Mouse (Mus musculus): ENCODE results near the gene Oit1. TPM values are rescaled to one million over a fixed set of nuclear protein-coding genes. Genes with fewer than 3 reads are reported as not detected.

The Oit1 gene
- total and polyA plus RNA-seq, 2 experiments from 2014 or later: not detected

DNA sequence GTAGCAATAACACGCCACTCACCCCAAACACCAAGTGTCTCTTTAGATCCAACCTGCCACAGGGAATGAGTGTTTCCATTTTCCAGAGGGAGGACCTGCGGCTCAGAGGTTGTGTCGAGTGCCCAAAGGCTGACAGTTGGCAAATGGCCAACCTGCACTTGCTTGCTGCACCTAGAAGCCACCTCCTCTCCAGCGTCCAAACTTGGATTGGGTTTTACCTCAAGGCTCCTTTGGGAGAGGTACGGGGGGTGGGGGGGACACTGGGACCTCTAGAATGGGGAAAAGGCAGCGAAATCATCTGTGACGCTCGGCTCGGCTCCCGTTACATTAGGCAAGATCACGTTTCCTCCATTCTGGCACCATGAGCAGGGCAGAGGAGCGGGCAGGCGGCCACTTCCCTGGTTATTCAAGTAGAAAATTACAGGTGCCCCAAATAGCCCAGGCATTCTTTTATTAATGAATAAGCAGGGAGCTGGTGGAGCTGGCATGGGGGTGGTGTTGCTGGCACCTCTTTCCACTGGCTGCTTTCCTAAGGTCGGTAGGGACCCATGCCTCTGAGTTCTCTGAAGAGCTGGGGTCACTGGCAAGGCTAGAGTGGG lies 47.1 kb downstream of the Oit1 start:
- H3K27ac ChIP-seq (ENCODE audit: low read depth, low read length): no peak overlapping the region
- H3K4me3 ChIP-seq (ENCODE audit: low read depth, low read length): no peak overlapping the region
- no peak for DNase-seq (ENCODE audit: low spot score)
- H3K9ac ChIP-seq (replicated peaks; ENCODE audit: low read length, poor library complexity, severe bottlenecking): no peak overlapping the region
- H3K36me3 ChIP-seq (ENCODE audit: insufficient read depth, low read length): no peaks in the 10 kb centered on the region
- TF ChIP-seq CTCF (IDR thresholded peaks at IDR 0.05): no peak
- H3K4me1 ChIP-seq (ENCODE audit: insufficient read depth, low read length): peaks cover 8% of the 10 kb centered on the region; the same call in 1 of the 2 replicates
- no peaks in the 10 kb centered on the region for H3K27me3 ChIP-seq (ENCODE audit: insufficient read depth, low read length)
- no peak for ATAC-seq (ENCODE audit: low FRiP score)
- no peak overlapping the region for H3K4me2 ChIP-seq (ENCODE audit: low read depth, low read length, poor library complexity, severe bottlenecking)
- WGBS: 81% methylated on average over 14 of the region's 14 CpGs
- H3K9me3 ChIP-seq (ENCODE audit: low read length): no peaks in the 10 kb centered on the region

DNA sequence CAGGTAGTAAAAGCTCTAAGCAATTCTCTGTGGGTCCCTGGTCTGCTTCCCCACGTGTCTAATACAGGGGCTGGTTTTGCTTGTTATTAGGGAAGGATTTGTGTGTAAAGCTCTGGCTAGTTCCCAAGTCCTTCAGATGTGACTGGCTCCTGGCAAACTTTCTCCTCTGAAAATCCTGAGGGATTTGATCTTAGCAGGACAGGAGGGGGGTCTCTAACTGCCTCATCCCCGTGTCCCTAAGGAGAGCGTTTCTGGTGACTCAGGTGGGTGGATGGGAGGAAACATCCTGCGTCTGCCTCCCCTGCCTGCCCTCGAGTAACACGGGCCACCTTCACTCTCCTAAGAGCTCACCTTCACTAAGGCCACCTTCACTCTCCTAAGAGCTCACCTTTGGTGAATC lies 48.2 kb downstream of the Oit1 start:
- no peak for TF ChIP-seq CTCF (IDR thresholded peaks at IDR 0.05)
- no peak overlapping the region for H3K4me3 ChIP-seq (ENCODE audit: low read depth, low read length)

DNA sequence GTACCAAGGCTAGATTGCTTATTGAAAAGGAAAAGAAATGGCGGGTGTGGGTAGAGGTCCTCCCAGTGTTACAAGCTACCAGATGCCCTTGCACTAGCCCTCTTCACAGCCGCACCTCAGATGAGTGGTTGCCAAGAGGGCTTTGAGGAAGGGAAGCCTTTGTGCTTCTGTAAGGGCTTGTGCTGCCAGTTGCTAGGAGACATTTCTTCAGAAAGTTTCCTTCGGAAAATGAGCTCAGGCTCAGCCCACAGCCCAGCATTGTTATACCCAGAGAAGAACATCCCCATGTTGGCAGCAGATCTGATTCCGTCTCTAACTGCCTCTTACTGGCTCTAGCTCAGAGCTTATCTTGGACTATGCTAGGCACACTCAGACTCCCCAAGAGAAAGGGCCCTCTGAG lies 49.0 kb downstream of the Oit1 start:
- no peaks in the 10 kb centered on the region for H3K36me3 ChIP-seq (ENCODE audit: insufficient read depth, low read length)

More for the DNA sequence above, 48.2 kb downstream of the Oit1 start:
- H3K4me1 ChIP-seq (ENCODE audit: insufficient read depth, low read length): peaks cover 8% of the 10 kb centered on the region; the same call in 1 of the 2 replicates
- no peaks in the 10 kb centered on the region for H3K27me3 ChIP-seq (ENCODE audit: insufficient read depth, low read length)
- no peak overlapping the region for H3K4me2 ChIP-seq (ENCODE audit: low read depth, low read length, poor library complexity, severe bottlenecking)
- H3K9me3 ChIP-seq (ENCODE audit: low read length): no peaks in the 10 kb centered on the region
- no peak overlapping the region for H3K9ac ChIP-seq (replicated peaks; ENCODE audit: low read length, poor library complexity, severe bottlenecking)
- ATAC-seq (ENCODE audit: low FRiP score) (no peak), DNase-seq (ENCODE audit: low spot score) (no peak)
- H3K27ac ChIP-seq (ENCODE audit: low read depth, low read length): no peak overlapping the region
- 47% methylated on average over 6 of the region's 6 CpGs for WGBS
- no peaks in the 10 kb centered on the region for H3K36me3 ChIP-seq (ENCODE audit: insufficient read depth, low read length)

DNA sequence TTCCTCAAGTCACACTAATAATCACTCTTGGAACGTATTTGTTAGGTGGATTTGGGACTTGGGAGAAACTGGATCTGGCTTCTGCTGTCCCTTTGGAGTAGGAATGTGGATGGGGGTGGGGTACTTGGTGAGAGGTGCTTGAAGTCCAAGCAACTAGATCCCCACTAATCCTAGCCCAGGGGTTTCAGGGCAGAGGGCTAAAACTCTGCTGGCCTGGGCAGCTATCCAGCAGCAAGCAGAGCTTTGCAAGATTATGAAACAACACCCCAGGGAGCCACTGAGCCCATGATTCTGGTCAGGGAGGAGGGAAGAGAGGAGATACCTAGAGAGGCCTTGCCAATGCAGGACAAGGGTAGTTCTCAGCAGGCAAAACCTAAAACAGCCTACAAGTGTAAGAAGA lies 51.2 kb downstream of the Oit1 start:
- no peaks in the 10 kb centered on the region for H3K27me3 ChIP-seq (ENCODE audit: insufficient read depth, low read length)
- DNase-seq (ENCODE audit: low spot score) (no peak), ATAC-seq (ENCODE audit: low FRiP score) (no peak)
- WGBS: 50% methylated on average over 1 of the region's 1 CpGs
- peaks cover 8% of the 10 kb centered on the region; the same call in 1 of the 2 replicates for H3K4me1 ChIP-seq (ENCODE audit: insufficient read depth, low read length)
- H3K4me3 ChIP-seq (ENCODE audit: low read depth, low read length): no peak overlapping the region
- TF ChIP-seq CTCF (IDR thresholded peaks at IDR 0.05): no peak
- H3K36me3 ChIP-seq (ENCODE audit: insufficient read depth, low read length): no peaks in the 10 kb centered on the region
- H3K9ac ChIP-seq (replicated peaks; ENCODE audit: low read length, poor library complexity, severe bottlenecking): no peak overlapping the region
- no peak overlapping the region for H3K27ac ChIP-seq (ENCODE audit: low read depth, low read length)
- no peaks in the 10 kb centered on the region for H3K9me3 ChIP-seq (ENCODE audit: low read length)
- H3K4me2 ChIP-seq (ENCODE audit: low read depth, low read length, poor library complexity, severe bottlenecking): no peak overlapping the region

More for the DNA sequence above, 49.0 kb downstream of the Oit1 start:
- ATAC-seq (ENCODE audit: low FRiP score): peak; percentile 73
- Histone ChIP-seq H3K4me2 (ENCODE audit: low read depth, low read length, poor library complexity, severe bottlenecking) (no peak overlapping the region), H3K4me3 (ENCODE audit: low read depth, low read length) (no peak overlapping the region), H3K4me1 (ENCODE audit: insufficient read depth, low read length) (peaks cover 8% of the 10 kb centered on the region; the same call in 1 of the 2 replicates), H3K9ac (replicated peaks; ENCODE audit: low read length, poor library complexity, severe bottlenecking) (no peak overlapping the region), H3K27ac (ENCODE audit: low read depth, low read length) (peak overlapping the region; percentile 32; the same call in 1 of the 2 replicates), H3K27me3 (ENCODE audit: insufficient read depth, low read length) (no peaks in the 10 kb centered on the region), H3K9me3 (ENCODE audit: low read length) (no peaks in the 10 kb centered on the region)
- WGBS: 13% methylated on average over 4 of the region's 4 CpGs
- TF ChIP-seq CTCF (IDR thresholded peaks at IDR 0.05): no peak
- peak; percentile 57 for DNase-seq (ENCODE audit: low spot score)

DNA sequence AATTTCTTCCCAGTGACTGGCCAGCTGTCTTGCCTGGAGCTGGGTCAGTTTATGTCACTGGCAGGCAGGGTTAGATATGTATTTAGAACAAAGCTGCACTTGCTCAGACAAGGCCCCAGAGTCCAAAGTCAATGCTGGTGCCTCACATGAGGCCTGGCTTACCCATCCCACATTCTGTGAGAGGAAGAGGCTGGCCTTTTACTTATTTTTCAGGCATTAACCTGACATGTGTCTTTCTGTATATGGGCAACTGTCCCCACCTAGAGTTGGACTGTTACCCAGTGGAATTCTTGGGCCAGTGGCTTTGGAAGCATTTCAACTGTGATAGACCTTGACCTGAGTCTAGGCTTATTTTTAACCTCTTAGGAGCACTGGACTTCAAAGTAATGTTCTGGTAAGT lies 51.6 kb downstream of the Oit1 start:
- Histone ChIP-seq H3K9me3 (ENCODE audit: low read length) (no peaks in the 10 kb centered on the region), H3K9ac (replicated peaks; ENCODE audit: low read length, poor library complexity, severe bottlenecking) (no peak overlapping the region), H3K4me1 (ENCODE audit: insufficient read depth, low read length) (peaks cover 8% of the 10 kb centered on the region; the same call in 1 of the 2 replicates), H3K36me3 (ENCODE audit: insufficient read depth, low read length) (no peaks in the 10 kb centered on the region), H3K27ac (ENCODE audit: low read depth, low read length) (no peak overlapping the region), H3K27me3 (ENCODE audit: insufficient read depth, low read length) (no peaks in the 10 kb centered on the region), H3K4me3 (ENCODE audit: low read depth, low read length) (no peak overlapping the region), H3K4me2 (ENCODE audit: low read depth, low read length, poor library complexity, severe bottlenecking) (no peak overlapping the region)
- ATAC-seq (ENCODE audit: low FRiP score): no peak
- no peak for DNase-seq (ENCODE audit: low spot score)
- TF ChIP-seq CTCF (IDR thresholded peaks at IDR 0.05): no peak

DNA sequence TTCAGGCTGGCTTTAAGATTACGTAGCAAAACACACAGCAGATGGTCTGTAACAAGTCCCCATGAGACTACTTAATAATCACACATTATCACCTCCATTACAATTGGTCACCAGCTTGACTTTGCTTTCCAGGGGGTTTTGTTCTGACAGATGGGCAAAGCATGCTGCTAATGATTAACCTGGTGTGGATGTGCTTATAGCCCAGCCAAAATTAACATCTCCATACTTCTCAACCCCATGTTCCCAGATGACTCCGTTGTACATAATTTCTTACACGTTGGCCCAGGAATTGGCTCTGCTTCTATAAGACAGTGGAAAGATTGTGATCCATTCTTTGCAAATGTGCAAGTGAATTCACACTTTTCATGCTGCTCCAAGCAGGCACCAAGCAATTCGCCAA lies 52.8 kb downstream of the Oit1 start:
- DNase-seq (ENCODE audit: low spot score) (no peak), ATAC-seq (ENCODE audit: low FRiP score) (no peak)
- no peak overlapping the region for H3K4me3 ChIP-seq (ENCODE audit: low read depth, low read length)
- H3K4me1 ChIP-seq (ENCODE audit: insufficient read depth, low read length): peaks cover 8% of the 10 kb centered on the region; the same call in 1 of the 2 replicates
- WGBS: 67% methylated on average over 4 of the region's 4 CpGs
- H3K36me3 ChIP-seq (ENCODE audit: insufficient read depth, low read length): no peaks in the 10 kb centered on the region
- H3K9ac ChIP-seq (replicated peaks; ENCODE audit: low read length, poor library complexity, severe bottlenecking): no peak overlapping the region
- TF ChIP-seq CTCF (IDR thresholded peaks at IDR 0.05): no peak
- no peak overlapping the region for H3K27ac ChIP-seq (ENCODE audit: low read depth, low read length)
- H3K4me2 ChIP-seq (ENCODE audit: low read depth, low read length, poor library complexity, severe bottlenecking): no peak overlapping the region
- no peaks in the 10 kb centered on the region for H3K27me3 ChIP-seq (ENCODE audit: insufficient read depth, low read length)
- no peaks in the 10 kb centered on the region for H3K9me3 ChIP-seq (ENCODE audit: low read length)
